Mouse (Mus musculus) liver, postnatal 0 days (tissue): ENCODE measurements around the gene Mmgt2. TPM values are rescaled to one million over a fixed set of nuclear protein-coding genes. Genes with fewer than 3 reads are reported as not detected.

Experiments
- ATAC-seq: fragments of 200-750 bp; cut with Nextera tagmentation; 2 replicates; pipeline ENCODE4 v1.8.0; 2017; ENCODE audit warnings: mild to moderate bottlenecking, moderate library complexity
- DNase-seq: peaks from one replicate; pipeline ENCODE4 v3.0.0-alpha.2; 2016
- H3K27ac ChIP-seq: fragments of 300-500 bp; sonication (generic); 2 replicates; pipeline ENCODE4 v1.5.1; 2014; ENCODE audit warnings: antibody characterized with exemption, moderate library complexity, mild to moderate bottlenecking, low read depth
- H3K27me3 ChIP-seq: fragments of 300-500 bp; sonication (generic); 2 replicates; pipeline ENCODE4 v1.6.1; 2014; ENCODE audit warnings: low read length, control low read depth, mixed read lengths; ENCODE audit not compliant: insufficient read depth
- H3K36me3 ChIP-seq: fragments of 300-500 bp; sonication (generic); replicated peaks from 2 replicates; pipeline ENCODE4 v1.6.1; 2014; ENCODE audit warnings: mild to moderate bottlenecking, control low read depth, low read length, moderate library complexity, mixed read lengths; ENCODE audit not compliant: insufficient read depth
- H3K4me1 ChIP-seq: fragments of 300-500 bp; sonication (generic); 2 replicates; pipeline ENCODE4 v1.6.1; 2014; ENCODE audit warnings: antibody characterized with exemption, mild to moderate bottlenecking, control low read depth; ENCODE audit not compliant: insufficient read depth
- H3K4me2 ChIP-seq: fragments of 300-500 bp; sonication (generic); 2 replicates; pipeline ENCODE4 v1.6.1; 2014; ENCODE audit warnings: low read depth, mild to moderate bottlenecking, low read length, moderate library complexity, mixed read lengths
- H3K4me3 ChIP-seq: fragments of 300-500 bp; sonication (generic); 2 replicates; pipeline ENCODE4 v1.5.1; 2014; ENCODE audit warnings: low read depth, low read length
- H3K9ac ChIP-seq: fragments of 300-500 bp; sonication (generic); replicated peaks from 2 replicates; pipeline ENCODE4 v1.6.1; 2014; ENCODE audit warnings: mild to moderate bottlenecking, moderate library complexity
- H3K9me3 ChIP-seq: fragments of 300-500 bp; sonication (generic); 2 replicates; pipeline ENCODE4 v1.6.1; 2016; ENCODE audit warnings: mild to moderate bottlenecking, control low read depth, low read length, mixed read lengths
- CTCF ChIP-seq: sonication (generic); IDR thresholded peaks from 2 replicates; pipeline ENCODE4 v1.5.1; 2016; ENCODE audit warnings: antibody characterized with exemption, low read depth
- EP300 ChIP-seq: IDR thresholded peaks from 2 replicates; pipeline ENCODE4 v1.6.1; 2016; ENCODE audit warnings: antibody characterized with exemption, low read depth, mild to moderate bottlenecking
- WGBS: fragments of 180-500 bp; shearing (Covaris S2); extraction: QIAGEN DNeasy Blood & Tissue Kit; methylation state at CpG from one replicate; pipeline ENCODE4 v1.1.7; 2014; ENCODE audit not compliant: insufficient replicate concordance; 5-methylcytosine and 5-hydroxymethylcytosine counted together
- polyA plus RNA-seq: library from polyadenylated mRNA; unstranded; fragments of >200 nt; fragmentation: Nextera tagmentation; extraction: Ambion mirVana; gene quantifications from 2 replicates; pipeline ENCODE4 v1.2.1, GENCODE M21; 2015

Mmgt2 gene
- polyA plus RNA-seq, 1 experiment from 2014 or later = 7.8 TPM

DNA sequence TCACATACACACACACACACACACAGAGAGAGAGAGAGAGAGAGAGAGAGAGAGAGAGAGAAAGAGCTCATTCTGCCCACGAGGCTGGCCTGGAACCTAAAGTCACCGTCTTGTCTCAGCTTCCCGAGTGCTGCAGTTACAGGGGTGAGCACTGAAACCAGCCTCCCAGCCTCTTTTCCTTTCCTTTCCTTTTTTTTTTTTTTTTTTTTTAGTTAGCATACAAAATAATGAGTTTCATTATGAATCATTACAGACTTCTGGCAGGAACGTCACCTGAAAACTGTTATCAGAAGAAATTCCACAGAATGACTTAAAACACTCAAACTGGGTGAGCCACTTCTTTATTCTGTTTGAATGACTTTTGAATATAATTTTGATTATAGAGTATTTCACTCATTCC, 31.5 kb downstream of the Mmgt2 start:
- no peak overlapping the region for H3K4me2 ChIP-seq
- H3K4me1 ChIP-seq = 0 out of 2 replicates have a peak, but pooled peaks cover 3% of the 10 kb centered on the region
- no peaks in the 10 kb centered on the region for H3K9me3 ChIP-seq
- 74% methylated on average over 4 of the region's 4 CpGs for WGBS
- H3K27ac ChIP-seq = no peak overlapping the region
- no peaks in the 10 kb centered on the region for H3K36me3 ChIP-seq
- H3K9ac ChIP-seq = no peak overlapping the region
- DNase-seq = no peak
- H3K4me3 ChIP-seq = no peak overlapping the region
- TF ChIP-seq CTCF = no peak
- no peak for TF ChIP-seq EP300
- no peak for ATAC-seq
- no peaks in the 10 kb centered on the region for H3K27me3 ChIP-seq

DNA sequence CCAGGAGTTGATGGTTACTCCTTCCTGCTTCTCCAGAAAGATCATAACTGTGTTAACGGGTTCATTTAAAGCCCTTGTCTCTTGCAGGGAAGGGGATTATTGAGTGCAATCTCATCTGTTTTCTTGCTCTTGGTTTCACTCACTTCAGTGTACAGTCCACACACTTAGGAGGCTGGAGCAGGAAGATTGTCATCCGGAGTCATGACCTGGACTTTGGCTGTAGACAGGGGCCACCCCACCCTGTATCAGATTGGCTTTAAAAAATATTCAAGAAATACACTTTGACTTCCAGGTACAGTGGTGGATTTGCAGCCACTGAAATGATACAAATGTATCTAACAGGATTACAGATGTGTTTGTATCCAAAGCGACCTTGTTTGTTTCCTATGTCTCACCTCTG, 43.1 kb downstream of the Mmgt2 start:
- WGBS = 73% methylated on average over 3 of the region's 3 CpGs
- Histone ChIP-seq H3K27me3 (no peaks in the 10 kb centered on the region), H3K9ac (no peak overlapping the region), H3K27ac (no peak overlapping the region), H3K9me3 (no peaks in the 10 kb centered on the region), H3K4me1 (no peaks in the 10 kb centered on the region), H3K4me3 (no peak overlapping the region), H3K36me3 (no peaks in the 10 kb centered on the region), H3K4me2 (no peak overlapping the region)
- ATAC-seq = no peak
- TF ChIP-seq EP300 (no peak), CTCF (no peak)
- DNase-seq = no peak

DNA sequence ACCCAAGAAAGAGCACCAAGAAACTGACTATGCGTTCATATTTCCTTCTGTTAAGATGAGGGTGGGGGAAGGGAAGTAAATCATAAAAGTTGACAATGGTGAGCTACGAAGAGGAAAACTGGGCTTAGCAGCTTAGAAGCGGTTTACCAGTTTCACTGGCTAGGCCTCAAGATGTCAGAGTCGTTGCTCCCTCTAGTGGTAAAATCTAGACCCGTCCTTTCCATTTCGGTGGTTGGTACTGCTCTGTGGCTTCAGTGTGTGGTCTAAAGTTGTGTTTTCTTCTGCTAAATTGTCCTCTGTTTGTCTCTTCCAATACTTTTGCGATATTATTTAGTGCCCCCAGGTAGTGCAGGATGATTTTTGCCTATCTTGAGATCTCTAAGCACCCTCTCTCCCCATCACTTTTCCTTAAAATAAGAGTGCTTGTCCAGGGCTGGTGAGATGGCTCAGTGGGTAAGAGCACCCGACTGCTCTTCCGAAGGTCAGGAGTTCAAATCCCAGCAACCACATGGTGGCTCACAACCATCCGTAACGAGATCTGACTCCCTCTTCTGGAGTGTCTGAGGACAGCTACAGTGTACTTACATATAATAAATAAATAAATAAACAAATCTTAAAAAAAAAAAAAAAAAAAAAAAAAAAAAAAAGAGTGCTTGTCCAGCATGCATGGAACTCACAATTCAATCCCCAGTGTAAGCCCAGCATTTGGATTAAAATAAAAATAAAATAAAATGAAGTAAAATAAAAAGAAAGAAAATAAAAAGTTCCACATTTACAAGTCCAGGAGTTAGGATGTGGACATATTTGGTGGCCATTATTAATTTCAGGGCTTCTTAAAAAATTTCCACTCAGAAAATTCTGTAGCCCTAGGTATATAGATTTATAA, 45.1 kb downstream of the Mmgt2 start:
- H3K36me3 ChIP-seq = no peaks in the 10 kb centered on the region
- no peak overlapping the region for H3K9ac ChIP-seq
- 24% methylated on average over 9 of the region's 11 CpGs for whole genome bisulfite sequencing
- TF ChIP-seq CTCF (peak; percentile 76), EP300 (no peak)
- H3K4me3 ChIP-seq = no peak overlapping the region
- no peaks in the 10 kb centered on the region for H3K4me1 ChIP-seq
- H3K9me3 ChIP-seq = no peaks in the 10 kb centered on the region
- DNase-seq (peak; percentile 43), ATAC-seq (peak; percentile 64; the same call in 1 of the 2 replicates)
- no peak overlapping the region for H3K27ac ChIP-seq
- H3K27me3 ChIP-seq = no peaks in the 10 kb centered on the region
- no peak overlapping the region for H3K4me2 ChIP-seq

DNA sequence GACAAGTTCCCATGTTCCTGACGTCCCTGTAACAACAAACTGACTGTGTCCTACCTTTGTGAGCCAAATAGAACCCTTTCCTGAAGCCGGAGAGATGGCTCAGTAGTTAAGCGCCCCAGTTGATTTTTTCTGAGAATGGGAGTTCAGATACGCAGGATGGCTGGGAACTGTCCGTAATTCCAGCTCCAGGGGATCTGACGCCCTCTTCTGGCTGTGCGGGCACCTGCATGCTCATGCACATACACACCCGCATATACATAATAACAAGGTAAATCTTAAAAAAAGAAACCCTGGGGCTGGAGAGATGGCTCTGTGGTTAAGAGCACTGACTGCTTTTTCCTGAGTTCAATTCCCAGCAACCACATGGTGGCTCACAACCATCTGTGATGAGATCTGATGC, 46.7 kb downstream of the Mmgt2 start:
- H3K4me1 ChIP-seq = no peaks in the 10 kb centered on the region
- no peak overlapping the region for H3K9ac ChIP-seq
- ATAC-seq = no peak
- no peak overlapping the region for H3K4me3 ChIP-seq
- no peaks in the 10 kb centered on the region for H3K27me3 ChIP-seq
- H3K9me3 ChIP-seq = no peaks in the 10 kb centered on the region
- no peaks in the 10 kb centered on the region for H3K36me3 ChIP-seq
- TF ChIP-seq EP300 = no peak
- 0 out of 2 replicates have a peak, but pooled peaks have one; percentile 2 for TF ChIP-seq CTCF
- 92% methylated on average over 8 of the region's 8 CpGs for WGBS
- no peak for DNase-seq
- no peak overlapping the region for H3K4me2 ChIP-seq
- H3K27ac ChIP-seq = no peak overlapping the region

DNA sequence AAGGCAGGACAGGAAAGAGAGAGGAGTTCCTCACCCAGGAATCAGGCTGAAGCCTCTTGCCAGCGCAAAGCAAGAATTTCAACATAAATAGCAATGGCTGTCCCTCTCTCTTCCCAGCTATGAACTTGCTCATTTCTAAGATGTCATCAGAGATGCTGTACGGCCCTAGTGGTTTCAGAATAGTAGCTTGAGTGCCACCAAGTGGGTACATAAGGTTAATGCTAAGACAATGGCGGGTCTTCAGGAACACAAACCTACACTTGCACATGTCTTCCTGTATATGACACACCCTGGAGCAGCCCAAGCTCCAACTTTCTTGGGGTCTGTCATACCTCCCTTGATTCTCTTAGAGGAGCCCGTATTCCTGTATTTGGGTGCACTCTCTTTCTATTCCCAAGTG, 51.3 kb downstream of the Mmgt2 start:
- WGBS = 45% methylated on average over 4 of the region's 4 CpGs
- no peak overlapping the region for H3K27ac ChIP-seq
- no peak overlapping the region for H3K9ac ChIP-seq
- no peak overlapping the region for H3K4me3 ChIP-seq
- H3K9me3 ChIP-seq = no peaks in the 10 kb centered on the region
- H3K36me3 ChIP-seq = no peaks in the 10 kb centered on the region
- TF ChIP-seq EP300 = no peak
- TF ChIP-seq CTCF = peak; percentile 34
- no peaks in the 10 kb centered on the region for H3K27me3 ChIP-seq
- H3K4me1 ChIP-seq = no peaks in the 10 kb centered on the region
- ATAC-seq = no peak
- H3K4me2 ChIP-seq = no peak overlapping the region
- DNase-seq = no peak

DNA sequence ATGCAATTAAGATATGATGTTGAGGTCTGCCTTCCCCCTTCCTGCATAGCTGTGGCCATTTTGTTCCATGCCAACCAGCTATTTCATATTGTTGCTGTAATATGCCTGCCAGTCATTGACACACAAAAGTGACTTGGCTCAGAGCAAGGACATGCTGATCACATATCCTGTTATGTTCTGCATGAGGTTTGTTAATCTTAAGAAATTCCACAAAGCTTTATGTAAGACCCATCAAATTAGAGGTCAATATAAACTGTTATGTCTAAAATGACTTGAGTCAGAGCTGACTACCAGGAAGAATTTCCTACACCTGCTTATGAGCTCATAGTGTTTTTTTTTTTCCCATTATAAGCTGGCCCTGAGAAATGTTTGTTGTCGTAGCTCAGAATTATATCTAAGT, 52.8 kb downstream of the Mmgt2 start:
- DNase-seq = no peak
- H3K27me3 ChIP-seq = no peaks in the 10 kb centered on the region
- no peak overlapping the region for H3K9ac ChIP-seq
- ATAC-seq = no peak
- H3K36me3 ChIP-seq = no peaks in the 10 kb centered on the region
- no peak overlapping the region for H3K4me3 ChIP-seq
- H3K27ac ChIP-seq = no peak overlapping the region
- 71% methylated on average over 1 of the region's 1 CpGs for WGBS
- TF ChIP-seq CTCF (no peak), EP300 (no peak)
- H3K4me2 ChIP-seq = no peak overlapping the region
- no peaks in the 10 kb centered on the region for H3K9me3 ChIP-seq
- no peaks in the 10 kb centered on the region for H3K4me1 ChIP-seq
